Mouse (Mus musculus) embryonic facial prominence, embryonic 13.5 days (tissue): Measurements from ENCODE around the gene Hist2h4. TPM values are rescaled to one million over a fixed set of nuclear protein-coding genes. Genes with fewer than 3 reads are reported as not detected.
A peak's percentile ranks its signal among the peaks of the same experiment; 100 is the strongest.

Experiments used
- ATAC-seq: fragments of 200-750 bp; cut with Nextera tagmentation; 2 replicates; pipeline ENCODE4 v1.8.0; 2017; ENCODE audit warnings: low read depth; ENCODE audit not compliant: insufficient number of reproducible peaks, insufficient read depth, low FRiP score, low TSS enrichment
- H3K27ac ChIP-seq: fragments of 300-500 bp; sonication (generic); 2 replicates; pipeline ENCODE4 v1.5.1; 2015; ENCODE audit warnings: moderate library complexity, mild to moderate bottlenecking, inconsistent platforms
- H3K27me3 ChIP-seq: fragments of 300-500 bp; sonication (generic); 2 replicates; pipeline ENCODE4 v1.6.1; 2015; ENCODE audit warnings: mild to moderate bottlenecking, inconsistent platforms
- H3K36me3 ChIP-seq: fragments of 300-500 bp; sonication (generic); 2 replicates; pipeline ENCODE4 v1.6.1; 2015; ENCODE audit warnings: mild to moderate bottlenecking, inconsistent platforms
- H3K4me1 ChIP-seq: fragments of 300-500 bp; sonication (generic); 2 replicates; pipeline ENCODE4 v1.6.1; 2015; ENCODE audit warnings: inconsistent platforms
- H3K4me2 ChIP-seq: fragments of 300-500 bp; sonication (generic); 2 replicates; pipeline ENCODE4 v1.6.1; 2015; ENCODE audit warnings: moderate library complexity, mild to moderate bottlenecking, inconsistent platforms
- H3K4me3 ChIP-seq: fragments of 300-500 bp; sonication (generic); 2 replicates; pipeline ENCODE4 v1.5.1; 2015; ENCODE audit warnings: mild to moderate bottlenecking, inconsistent platforms
- H3K9ac ChIP-seq: fragments of 300-500 bp; sonication (generic); 2 replicates; pipeline ENCODE4 v1.6.1; 2015; ENCODE audit warnings: mild to moderate bottlenecking, inconsistent platforms
- H3K9me3 ChIP-seq: fragments of 300-500 bp; sonication (generic); 2 replicates; pipeline ENCODE4 v1.6.1; 2016; ENCODE audit warnings: inconsistent platforms
- WGBS: fragments of 180-500 bp; shearing (Covaris S2); methylation state at CpG from one replicate; pipeline ENCODE4 v1.1.7; 2015; ENCODE audit warnings: mixed read lengths; 5-methylcytosine and 5-hydroxymethylcytosine counted together
- polyA plus RNA-seq: library from polyadenylated mRNA; unstranded; fragments of >200 nt; fragmentation: Nextera tagmentation; extraction: Ambion mirVana; gene quantifications from 2 replicates; pipeline ENCODE4 v1.2.1, GENCODE M21; 2015

The Hist2h4 gene
- polyA plus RNA-seq, 1 experiment from 2014 or later, result 11.2 TPM

DNA sequence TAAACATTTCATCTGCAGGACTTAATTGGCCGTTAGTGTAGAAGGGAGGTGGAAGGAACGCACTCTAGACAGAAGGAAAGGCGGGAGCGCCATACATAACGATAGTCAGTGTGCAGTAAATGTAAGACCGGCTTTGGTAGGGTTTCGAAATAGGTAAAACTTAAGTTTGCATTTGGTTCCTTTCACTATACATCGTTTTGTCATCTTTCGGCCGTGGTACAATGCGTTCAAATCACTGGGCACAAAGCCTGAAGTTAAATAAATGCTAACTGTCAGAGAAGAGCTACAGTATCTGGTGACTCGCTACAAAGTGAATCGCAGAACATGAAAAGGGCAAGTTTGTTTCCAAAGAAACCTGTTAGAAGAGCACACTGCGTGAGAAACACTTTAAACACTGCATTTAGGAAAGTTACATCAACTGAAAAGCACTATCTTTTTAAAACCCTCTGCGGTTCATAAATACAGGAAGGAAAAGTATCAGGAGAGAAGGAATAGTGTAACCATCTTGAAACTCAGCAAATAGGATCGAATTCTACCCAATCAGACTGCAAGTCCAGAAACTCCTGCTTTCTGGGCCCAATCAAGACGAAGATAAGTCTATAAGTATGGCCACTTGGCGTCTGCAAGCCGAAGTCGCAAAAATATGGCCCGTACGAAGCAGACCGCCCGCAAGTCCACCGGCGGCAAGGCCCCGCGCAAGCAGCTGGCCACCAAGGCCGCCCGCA is 5.1 kb upstream of the Hist2h4 start, which contains the start of gene Hist2h3b:
Hist2h3b (plus strand) TSS at position 604 of the 725 bp plus-strand sequence.
- ATAC-seq, result peak; percentile 62; the same call in 1 of the 2 replicates

DNA sequence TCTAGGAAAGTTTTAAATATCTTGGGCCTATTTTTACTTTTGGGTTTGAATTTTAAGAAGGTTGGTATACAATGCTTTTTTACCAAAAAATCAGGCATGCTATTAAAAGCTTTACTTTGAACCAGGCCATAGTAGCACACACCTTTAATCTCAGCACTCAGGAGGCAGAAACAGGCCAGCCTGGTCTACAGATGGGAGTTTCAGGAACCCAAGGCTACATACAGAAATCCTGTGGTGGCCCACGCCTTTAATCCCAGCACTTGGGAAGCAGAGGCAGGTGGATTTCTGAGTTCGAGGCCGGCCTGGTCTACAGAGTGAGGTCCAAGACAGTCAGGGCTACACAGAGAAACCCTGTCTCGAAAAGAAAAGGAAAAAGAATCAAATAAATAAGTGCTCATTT is 4.4 kb upstream of the Hist2h4 start:
- WGBS, result 69% methylated on average over 4 of the region's 4 CpGs

More for the DNA sequence above, 5.1 kb upstream of the Hist2h4 start, which contains the start of gene Hist2h3b:
- Histone ChIP-seq H3K4me3 (peak within 1 kb of the TSS; percentile 57), H3K27ac (peak within 1 kb of the TSS; percentile 97), H3K9ac (peak within 1 kb of the TSS; percentile 83), H3K4me2 (peak within 1 kb of the TSS; percentile 87), H3K4me1 (peaks cover 32% of the 10 kb centered on the region), H3K9me3 (no peaks in the 10 kb centered on the region), H3K27me3 (no peaks in the 10 kb centered on the region), H3K36me3 (no peaks in the 10 kb centered on the region)
- WGBS, result 21% methylated on average over 30 of the region's 30 CpGs

DNA sequence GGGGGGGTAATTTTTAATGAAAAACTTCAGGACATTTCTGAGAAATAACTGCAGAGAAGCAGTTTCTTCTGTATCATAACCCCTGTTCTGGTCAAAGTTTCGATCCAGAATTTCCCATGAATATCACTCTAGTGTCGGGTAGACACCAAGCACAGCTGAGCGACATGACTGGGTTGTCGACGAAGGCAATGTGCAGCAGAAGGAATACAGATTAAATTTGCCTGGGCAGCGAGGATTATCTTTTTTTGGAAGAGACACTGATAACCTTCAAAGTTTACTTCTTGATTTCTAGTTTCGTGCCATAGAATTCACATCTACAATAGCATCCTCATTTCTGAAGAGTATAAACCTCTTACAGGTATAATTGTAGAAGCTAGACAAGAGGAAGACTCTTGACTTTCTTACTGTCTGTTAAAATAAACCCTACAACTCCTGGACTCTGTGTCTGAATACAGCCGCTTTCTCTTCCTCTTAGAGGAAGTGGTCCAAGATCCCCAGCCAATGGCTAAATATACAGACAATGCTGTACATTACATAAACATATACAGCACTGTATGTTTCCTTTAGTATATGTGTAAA is 3.1 kb upstream of the Hist2h4 start:
- Histone ChIP-seq H3K9ac (no peak overlapping the region), H3K36me3 (no peaks in the 10 kb centered on the region), H3K4me3 (no peak overlapping the region), H3K4me2 (no peak overlapping the region), H3K27ac (peak overlapping the region; percentile 11; the same call in 1 of the 2 replicates), H3K9me3 (no peaks in the 10 kb centered on the region), H3K4me1 (peaks cover 42% of the 10 kb centered on the region), H3K27me3 (no peaks in the 10 kb centered on the region)
- WGBS, result 86% methylated on average over 8 of the region's 8 CpGs
- no peak for ATAC-seq

More for the DNA sequence above, 4.4 kb upstream of the Hist2h4 start:
- Histone ChIP-seq H3K27ac (peak overlapping the region; percentile 97), H3K27me3 (no peaks in the 10 kb centered on the region), H3K4me2 (peak overlapping the region; percentile 87), H3K4me1 (peaks cover 33% of the 10 kb centered on the region), H3K9ac (no peak overlapping the region), H3K36me3 (no peaks in the 10 kb centered on the region), H3K4me3 (no peak overlapping the region), H3K9me3 (no peaks in the 10 kb centered on the region)
- ATAC-seq, result no peak

DNA sequence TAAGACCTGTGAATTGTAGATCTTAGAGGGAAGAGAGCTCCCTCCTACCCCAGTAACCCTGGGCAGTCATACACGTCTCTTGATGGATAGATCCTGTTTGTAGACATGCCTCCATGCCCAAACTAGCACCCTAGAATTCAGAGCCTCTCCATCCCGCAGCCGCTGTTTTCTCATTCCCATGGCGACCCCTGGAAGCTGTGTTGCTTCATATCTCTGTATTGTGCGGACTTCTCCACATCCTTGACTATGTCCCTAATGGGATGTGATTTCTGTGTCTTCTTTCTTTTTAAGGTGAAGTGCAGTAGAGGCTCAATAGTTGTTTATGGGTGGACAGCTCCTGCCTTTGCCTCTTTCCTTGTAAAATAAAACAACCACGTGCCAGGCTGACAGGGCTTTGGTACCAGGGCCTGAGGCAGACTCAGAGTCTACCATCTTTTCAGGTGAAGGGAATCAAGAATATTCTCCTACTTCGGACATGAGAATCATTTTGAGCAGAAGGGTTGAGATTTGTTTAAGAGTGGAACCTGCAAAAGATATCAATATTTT is 1.4 kb upstream of the Hist2h4 start:
- Histone ChIP-seq H3K9ac (peak overlapping the region; percentile 83), H3K27me3 (no peaks in the 10 kb centered on the region), H3K27ac (peak overlapping the region; percentile 99), H3K4me3 (peak overlapping the region; percentile 62), H3K36me3 (no peaks in the 10 kb centered on the region), H3K4me1 (peaks cover 38% of the 10 kb centered on the region), H3K9me3 (no peaks in the 10 kb centered on the region), H3K4me2 (peak overlapping the region; percentile 76)
- WGBS, result 74% methylated on average over 7 of the region's 7 CpGs
- no peak for ATAC-seq

DNA sequence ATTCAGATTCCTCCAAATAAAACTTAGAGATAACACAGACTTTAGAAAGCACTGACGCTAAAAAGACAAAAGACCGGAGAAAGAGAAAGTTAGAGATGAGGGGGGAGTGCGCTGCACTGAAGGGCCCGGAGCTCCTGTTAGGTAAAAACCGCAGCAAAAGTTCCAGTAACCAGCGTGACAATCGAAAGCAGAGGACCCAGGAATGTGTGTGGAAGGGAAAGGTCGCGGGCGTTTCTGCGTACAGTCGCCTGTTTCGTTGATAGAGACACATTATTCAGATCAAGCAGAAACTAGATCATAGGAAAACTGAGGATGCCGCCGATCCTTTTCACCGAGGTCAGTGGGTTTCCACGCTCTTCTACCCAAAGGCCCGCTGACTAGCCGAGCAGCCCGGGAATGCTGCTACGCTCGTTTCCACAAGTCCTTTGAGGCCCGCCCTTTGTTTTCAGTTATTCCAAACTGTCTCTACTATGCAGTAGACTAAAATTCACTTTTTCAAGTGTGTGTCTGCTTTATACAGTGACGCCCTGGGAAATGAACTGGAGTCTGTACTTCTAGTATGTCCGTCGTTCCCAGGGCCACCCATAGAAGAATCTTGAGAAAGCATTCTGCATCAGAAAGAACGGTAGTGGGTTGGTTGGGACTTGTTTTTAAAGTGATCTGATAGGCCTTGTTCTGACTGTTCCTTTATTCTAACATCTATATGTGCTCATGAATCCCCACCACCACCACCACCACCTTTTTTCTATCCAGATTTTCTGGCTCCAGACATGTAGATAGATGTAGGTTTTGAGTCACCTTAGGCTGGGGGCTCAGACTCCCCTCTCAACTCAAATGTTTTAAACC is 670 bp upstream of the Hist2h4 start:
- H3K27ac ChIP-seq, result peak overlapping the region; percentile 99
- no peaks in the 10 kb centered on the region for H3K36me3 ChIP-seq
- no peaks in the 10 kb centered on the region for H3K9me3 ChIP-seq
- peaks cover 38% of the 10 kb centered on the region for H3K4me1 ChIP-seq
- WGBS, result 6% methylated on average over 27 of the region's 27 CpGs
- ATAC-seq, result no peak
- H3K9ac ChIP-seq, result peak overlapping the region; percentile 83
- H3K4me3 ChIP-seq, result peak overlapping the region; percentile 62
- H3K27me3 ChIP-seq, result no peaks in the 10 kb centered on the region
- peak overlapping the region; percentile 76 for H3K4me2 ChIP-seq

DNA sequence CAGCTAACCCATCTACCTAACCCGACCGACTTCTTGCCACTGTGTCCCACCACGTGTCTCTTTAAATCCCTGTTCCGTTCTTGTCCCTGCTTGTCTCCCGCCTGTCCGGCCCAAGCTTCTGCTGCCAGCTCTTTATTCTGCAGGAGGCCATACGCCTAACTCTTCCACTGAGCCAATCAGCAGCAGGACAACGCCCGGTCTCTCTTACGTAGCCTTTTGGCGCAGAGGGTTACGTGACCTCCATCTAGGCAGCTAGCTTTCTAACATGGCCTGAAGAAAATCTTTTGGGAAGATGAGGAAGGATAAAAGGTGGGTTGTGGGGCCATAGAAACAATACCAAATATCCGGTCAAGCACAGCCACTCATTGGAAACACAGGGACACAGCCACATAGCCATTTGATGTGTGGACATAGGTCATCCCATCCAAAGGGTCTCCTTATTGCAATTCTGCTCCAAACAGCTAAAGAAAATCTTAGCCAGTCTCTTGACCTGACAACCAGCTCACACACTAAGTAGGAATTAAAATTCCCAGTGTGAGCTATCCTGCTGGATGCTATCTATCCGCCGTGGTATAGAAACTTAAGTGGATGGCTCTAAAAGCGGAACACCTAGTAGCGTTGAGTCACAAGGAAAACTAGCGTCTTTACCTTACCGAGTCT is 765 bp downstream of the Hist2h4 start:
- H3K27ac ChIP-seq, result peak overlapping the region; percentile 99
- no peaks in the 10 kb centered on the region for H3K36me3 ChIP-seq
- no peaks in the 10 kb centered on the region for H3K27me3 ChIP-seq
- peak overlapping the region; percentile 76 for H3K4me2 ChIP-seq
- peak overlapping the region; percentile 62 for H3K4me3 ChIP-seq
- H3K9me3 ChIP-seq, result no peaks in the 10 kb centered on the region
- H3K9ac ChIP-seq, result peak overlapping the region; percentile 87
- 0 out of 2 replicates have a peak, but pooled peaks have one; percentile 50 for ATAC-seq
- under 1% methylated on average over 19 of the region's 19 CpGs for WGBS
- peaks cover 29% of the 10 kb centered on the region for H3K4me1 ChIP-seq

DNA sequence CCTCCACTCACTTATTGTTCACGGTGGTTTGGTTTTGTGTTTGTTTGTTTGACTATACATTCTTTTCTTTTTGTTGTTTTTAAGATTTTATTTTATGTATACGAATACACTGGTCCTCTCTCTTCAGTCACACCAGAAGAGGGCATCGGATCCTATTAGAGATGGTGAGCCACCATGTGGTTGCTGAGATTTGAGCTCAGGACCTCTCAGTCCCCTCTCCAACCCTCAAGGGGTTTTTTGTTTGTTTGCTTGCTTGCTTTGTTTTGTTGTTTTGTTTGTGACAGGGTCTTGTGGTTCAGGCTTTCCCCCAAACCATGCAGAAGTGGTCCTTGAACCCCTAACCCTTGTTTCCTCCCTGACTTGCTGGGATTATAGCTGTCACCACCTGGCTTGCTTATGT is 1.5 kb downstream of the Hist2h4 start:
- Histone ChIP-seq H3K36me3 (no peaks in the 10 kb centered on the region), H3K9me3 (no peaks in the 10 kb centered on the region), H3K4me2 (peak overlapping the region; percentile 76), H3K4me1 (peaks cover 23% of the 10 kb centered on the region), H3K27ac (peak overlapping the region; percentile 99), H3K9ac (peak overlapping the region; percentile 87), H3K27me3 (no peaks in the 10 kb centered on the region), H3K4me3 (peak overlapping the region; percentile 62)
- 47% methylated on average over 3 of the region's 3 CpGs for WGBS
- ATAC-seq, result no peak

DNA sequence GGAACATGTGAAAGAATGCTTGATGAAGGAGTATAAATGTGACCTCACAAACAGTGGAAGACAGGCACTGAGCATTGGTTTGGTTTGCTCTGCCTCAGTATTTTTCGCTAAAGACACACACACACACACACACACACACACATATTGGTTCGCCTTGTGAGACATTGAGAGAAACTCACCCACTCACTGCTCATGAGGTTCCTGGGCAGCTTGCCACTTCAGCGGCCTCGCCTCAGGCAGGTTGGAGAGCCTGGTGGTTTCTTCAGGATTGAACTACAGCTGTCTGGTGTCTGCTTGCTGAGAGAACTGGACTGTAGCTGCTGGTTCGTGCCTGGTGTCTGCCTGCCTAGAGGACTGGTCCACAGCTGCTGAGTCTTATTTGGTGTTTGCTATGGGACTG is 2.9 kb downstream of the Hist2h4 start:
- Histone ChIP-seq H3K27ac (no peak overlapping the region), H3K36me3 (no peaks in the 10 kb centered on the region), H3K9ac (no peak overlapping the region), H3K27me3 (no peaks in the 10 kb centered on the region), H3K4me2 (no peak overlapping the region), H3K4me1 (peaks cover 23% of the 10 kb centered on the region), H3K4me3 (no peak overlapping the region), H3K9me3 (no peaks in the 10 kb centered on the region)
- no peak for ATAC-seq
- WGBS, result 84% methylated on average over 5 of the region's 5 CpGs

DNA sequence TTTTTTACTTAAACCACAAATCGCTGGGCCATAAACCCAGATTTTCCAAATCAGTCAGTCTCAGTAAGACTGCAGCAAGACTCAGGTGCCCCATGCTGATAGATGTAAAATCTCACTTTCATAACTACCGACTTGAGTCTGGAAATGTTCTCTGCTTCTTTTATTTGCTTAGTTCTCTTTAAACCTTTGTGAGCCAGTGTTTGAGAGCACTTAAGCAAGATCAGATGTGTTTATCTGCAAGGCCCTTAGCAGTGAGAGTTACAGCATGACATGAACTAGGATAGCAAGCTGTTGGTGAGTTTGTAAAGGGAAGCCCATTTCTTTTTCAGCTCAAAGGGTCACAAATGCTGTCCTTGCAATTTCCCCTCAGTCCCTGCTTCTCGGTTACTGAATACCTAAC is 5.9 kb downstream of the Hist2h4 start:
- H3K36me3 ChIP-seq, result no peaks in the 10 kb centered on the region
- no peak for ATAC-seq

DNA sequence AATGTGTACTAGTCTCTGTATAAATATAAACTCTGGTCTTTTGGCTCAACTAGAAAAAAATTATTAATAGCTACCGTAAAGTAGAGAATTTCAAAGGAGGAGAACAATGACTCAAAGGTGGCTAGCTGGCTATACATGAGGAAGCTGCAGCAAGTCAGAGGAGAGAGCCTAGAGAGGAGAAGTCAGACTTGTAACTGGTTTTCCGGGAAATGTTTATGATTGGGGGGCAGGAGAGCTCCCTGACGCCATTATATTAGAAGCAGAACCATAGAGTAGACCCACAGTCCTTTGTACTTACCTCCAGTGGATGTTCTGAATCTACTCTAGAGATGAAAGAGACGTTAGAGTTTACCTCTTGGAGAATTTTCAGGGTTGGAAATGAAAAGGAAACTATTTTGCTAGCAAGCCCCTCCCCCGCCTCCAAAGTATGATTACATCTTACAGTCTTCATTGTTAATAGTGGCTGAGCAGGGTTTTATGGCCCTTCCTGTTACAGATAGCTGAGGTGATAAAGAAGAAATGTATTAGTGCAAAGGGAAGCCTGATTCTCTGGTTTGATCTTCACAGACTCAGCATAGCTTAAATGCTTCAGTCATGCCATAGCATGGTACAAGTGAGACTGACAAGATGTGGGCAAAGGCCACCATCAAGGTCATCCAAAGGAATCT is 7.1 kb downstream of the Hist2h4 start:
- Histone ChIP-seq H3K9ac (no peak overlapping the region), H3K27ac (no peak overlapping the region), H3K36me3 (no peaks in the 10 kb centered on the region), H3K27me3 (no peaks in the 10 kb centered on the region), H3K4me1 (peaks cover under 1% of the 10 kb centered on the region; the same call in 1 of the 2 replicates), H3K4me3 (no peak overlapping the region), H3K4me2 (no peak overlapping the region), H3K9me3 (no peaks in the 10 kb centered on the region)
- no peak for ATAC-seq
- WGBS, result 70% methylated on average over 5 of the region's 5 CpGs

More for the DNA sequence above, 5.9 kb downstream of the Hist2h4 start:
- no peaks in the 10 kb centered on the region for H3K27me3 ChIP-seq
- no peaks in the 10 kb centered on the region for H3K9me3 ChIP-seq
- no peak overlapping the region for H3K27ac ChIP-seq
- no peak overlapping the region for H3K4me2 ChIP-seq
- H3K9ac ChIP-seq, result no peak overlapping the region
- 73% methylated on average over 3 of the region's 3 CpGs for WGBS
- peaks cover 6% of the 10 kb centered on the region for H3K4me1 ChIP-seq
- no peak overlapping the region for H3K4me3 ChIP-seq
